ENCODE assay signal across 15 mouse cellular contexts in the genomic region with DNA sequence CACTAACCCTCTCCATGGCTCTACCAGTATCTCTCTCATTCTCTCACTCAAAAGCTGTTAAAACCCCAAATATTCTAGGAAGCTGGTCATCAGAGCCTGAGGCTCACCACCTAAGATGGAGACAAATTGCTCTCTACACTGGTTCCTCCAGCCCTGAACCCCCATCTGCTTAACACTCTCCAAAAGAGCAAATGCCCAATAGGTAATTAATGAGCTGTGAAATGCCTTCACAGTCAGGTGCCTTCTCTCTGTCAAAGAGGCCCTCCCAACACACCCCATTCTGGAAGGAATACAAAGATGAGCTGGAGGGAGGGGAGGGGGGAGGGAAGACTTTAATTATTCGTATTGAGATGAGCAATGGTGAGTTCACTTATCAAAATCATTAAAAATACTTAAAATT.
"Had no signal": no experiment of that assay in that cellular context is flagged by ENCODE, and none has a peak within 500 bp of the region (broad histone marks: within the 10 kb centered on the region; RNA-seq: fewer than 3 reads in every experiment).

No protein-coding gene starts in this region.

- H3K9me3 ChIP-seq: limb, embryonic 10.5 days; liver, embryonic 12.5 days; midbrain, embryonic 10.5 days; stomach, embryonic 15.5 days had no signal

- H3K4me1 ChIP-seq: limb, embryonic 10.5 days; liver, embryonic 12.5 days; stomach, embryonic 15.5 days had no signal

- H3K36me3 ChIP-seq: limb, embryonic 10.5 days; liver, embryonic 12.5 days; midbrain, embryonic 10.5 days; stomach, embryonic 15.5 days had no signal

- DNase-seq: kidney, adult 11 months; lung, embryonic 14.5 days; lung, postnatal 10 days; lung, postnatal 4 days; midbrain, embryonic 14.5 days; retina, postnatal 1 day; right cerebral cortex, postnatal 14 days; thymus, adult 2 months; thymus, postnatal 25 days had no signal

- H3K27me3 ChIP-seq: liver, embryonic 12.5 days; stomach, embryonic 15.5 days had no signal

- H3K27ac ChIP-seq: kidney, postnatal 0 days; left cerebral cortex, adult 2 months; limb, embryonic 10.5 days; liver, embryonic 12.5 days; midbrain, embryonic 10.5 days; stomach, embryonic 15.5 days had no signal

- H3K4me3 ChIP-seq: left cerebral cortex, adult 2 months; limb, embryonic 10.5 days; liver, embryonic 12.5 days; midbrain, embryonic 10.5 days; stomach, embryonic 15.5 days had no signal

- ATAC-seq: liver, embryonic 12.5 days had no signal

- H3K9ac ChIP-seq: liver, embryonic 12.5 days; lung, embryonic 14.5 days; stomach, embryonic 15.5 days had no signal

- H3K4me2 ChIP-seq: liver, embryonic 12.5 days; lung, embryonic 14.5 days; stomach, embryonic 15.5 days had no signal
